Mouse (Mus musculus) skeletal muscle tissue, adult 2 months (tissue): ENCODE data around the gene Rab5c.
A peak's percentile ranks its signal among the peaks of the same experiment; 100 is the strongest.

ENCODE experiments used
- DNase-seq: peaks from one replicate; pipeline ENCODE4 v3.0.0-alpha.2; 2012; ENCODE audit warnings: low read depth, low spot score

The Rab5c gene

DNA sequence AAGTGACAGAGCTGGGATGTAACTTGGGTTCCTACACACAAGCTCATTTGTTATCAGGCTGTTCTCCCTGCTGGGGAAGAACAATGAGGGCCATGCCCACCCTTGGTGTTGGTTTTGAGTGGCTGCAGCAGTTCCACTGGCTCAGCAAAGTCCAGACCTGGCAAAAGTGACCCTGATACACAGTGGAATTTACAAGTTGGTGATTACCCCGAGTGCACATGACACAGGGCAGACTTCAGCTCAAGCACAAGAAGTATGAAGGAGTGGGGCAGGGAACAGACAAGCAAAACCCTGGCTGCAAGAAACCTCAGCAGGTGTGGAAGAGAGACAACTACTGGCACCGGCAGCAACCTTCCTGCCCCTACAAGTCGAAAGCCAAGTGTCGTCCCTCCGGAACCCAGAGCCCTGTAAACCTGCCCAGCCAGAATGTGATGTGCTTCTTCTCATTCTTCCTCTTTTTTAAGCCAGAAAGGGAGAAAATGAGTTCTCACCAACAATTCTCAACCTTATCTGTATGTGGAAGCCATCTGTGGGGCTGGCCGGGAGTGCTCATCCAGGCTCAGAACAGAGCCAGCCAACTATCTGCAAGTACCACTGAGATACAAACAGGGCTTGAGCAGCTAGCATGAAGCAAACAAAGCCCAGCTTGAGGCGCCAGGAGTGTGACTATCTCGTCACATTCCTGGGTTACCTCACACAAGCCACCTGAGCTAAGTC, 16.1 kb downstream of the Rab5c start:
- no peak for DNase-seq

DNA sequence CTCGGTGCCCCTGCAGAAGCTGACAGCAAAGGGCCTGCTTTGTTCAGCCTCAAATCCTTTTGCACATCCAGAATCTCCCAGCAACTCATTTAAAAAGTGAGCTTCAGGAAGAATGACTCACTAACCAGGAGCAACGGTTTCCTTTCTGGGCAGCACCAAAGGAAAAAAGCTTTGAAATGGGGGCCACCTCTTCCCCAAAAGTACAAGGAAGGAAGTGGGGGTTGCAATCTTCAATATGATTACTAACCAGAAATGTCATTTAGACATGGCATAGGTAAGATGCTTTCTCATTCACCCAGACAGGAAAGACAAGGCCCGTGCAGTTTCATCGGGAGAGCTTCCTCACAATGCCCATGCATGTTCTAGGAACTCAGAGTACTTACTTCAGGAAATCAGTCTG, 16.8 kb downstream of the Rab5c start:
- DNase-seq = no peak

- DNase-seq = no peak
Measured at GRCm38 (mm10) chr11:100720345-100720744, 17.7 kb downstream of the Rab5c start.

DNA sequence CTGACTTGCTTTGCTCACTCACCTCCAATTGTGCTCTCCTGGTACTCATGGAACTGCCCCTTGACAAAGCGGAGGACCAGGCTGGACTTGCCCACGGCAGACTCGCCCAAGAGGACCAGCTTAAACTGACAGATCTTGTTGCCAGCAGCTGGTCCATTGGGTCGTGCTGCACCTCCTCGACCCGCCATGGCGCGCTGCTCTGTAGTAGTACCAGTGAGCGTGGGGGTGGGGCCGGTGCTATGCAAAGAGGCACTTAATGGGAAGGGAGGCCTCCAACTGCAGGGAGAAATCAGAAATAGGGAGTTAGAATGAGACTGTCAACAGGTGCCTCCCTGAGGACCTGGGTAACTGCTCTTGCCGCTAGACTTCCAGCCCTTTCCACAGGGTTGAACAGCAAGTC, 18.1 kb downstream of the Rab5c start:
- DNase-seq = no peak

DNA sequence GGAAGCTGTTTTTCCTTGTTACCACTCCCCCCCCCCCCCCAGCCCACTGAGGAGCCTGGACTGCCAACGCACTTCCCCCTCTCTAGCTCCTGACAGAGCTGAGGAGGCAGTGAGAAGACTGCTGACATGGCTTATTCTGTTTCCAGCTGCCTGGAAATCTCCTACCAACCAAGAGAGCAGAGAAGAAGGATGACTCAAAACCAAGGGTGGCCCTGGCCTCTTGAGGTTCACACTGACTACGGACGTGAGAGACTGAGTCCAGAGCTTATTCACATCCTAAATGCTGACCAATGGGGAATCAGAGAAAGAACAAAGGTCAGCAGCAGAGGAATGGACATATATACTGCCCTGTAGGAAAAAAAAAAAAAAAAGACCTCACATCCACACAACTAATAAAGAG, 18.7 kb downstream of the Rab5c start:
- DNase-seq = no peak

DNA sequence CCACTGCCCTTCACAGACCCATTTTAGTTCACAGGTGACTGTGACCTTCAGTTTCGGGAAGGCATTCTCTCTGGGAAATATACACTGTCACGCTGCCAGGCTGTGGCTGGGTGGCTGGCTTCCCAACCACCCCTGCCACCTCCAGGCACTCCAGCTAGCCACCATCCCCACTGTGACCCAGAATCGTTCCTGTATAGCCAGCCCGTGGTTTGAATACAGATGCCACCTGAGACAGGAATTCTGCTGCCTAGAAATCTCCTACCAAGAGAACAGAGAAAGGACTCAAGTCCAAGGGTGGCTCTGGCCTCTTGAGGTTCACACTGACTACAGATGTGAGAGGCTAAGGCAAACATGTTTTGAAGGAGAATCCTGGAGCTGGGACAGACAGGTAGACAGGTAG, 19.1 kb downstream of the Rab5c start:
- no peak for DNase-seq

GRCm38 (mm10) chr11:100718462-100718861, 19.6 kb downstream of the Rab5c start:
- DNase-seq = no peak

- no peak for DNase-seq
Measured at GRCm38 (mm10) chr11:100716649-100717048, 21.4 kb downstream of the Rab5c start.

GRCm38 (mm10) chr11:100714948-100715347, 23.1 kb downstream of the Rab5c start:
- no peak for DNase-seq

- DNase-seq = no peak
Measured at GRCm38 (mm10) chr11:100714534-100714915, 23.5 kb downstream of the Rab5c start.

DNA sequence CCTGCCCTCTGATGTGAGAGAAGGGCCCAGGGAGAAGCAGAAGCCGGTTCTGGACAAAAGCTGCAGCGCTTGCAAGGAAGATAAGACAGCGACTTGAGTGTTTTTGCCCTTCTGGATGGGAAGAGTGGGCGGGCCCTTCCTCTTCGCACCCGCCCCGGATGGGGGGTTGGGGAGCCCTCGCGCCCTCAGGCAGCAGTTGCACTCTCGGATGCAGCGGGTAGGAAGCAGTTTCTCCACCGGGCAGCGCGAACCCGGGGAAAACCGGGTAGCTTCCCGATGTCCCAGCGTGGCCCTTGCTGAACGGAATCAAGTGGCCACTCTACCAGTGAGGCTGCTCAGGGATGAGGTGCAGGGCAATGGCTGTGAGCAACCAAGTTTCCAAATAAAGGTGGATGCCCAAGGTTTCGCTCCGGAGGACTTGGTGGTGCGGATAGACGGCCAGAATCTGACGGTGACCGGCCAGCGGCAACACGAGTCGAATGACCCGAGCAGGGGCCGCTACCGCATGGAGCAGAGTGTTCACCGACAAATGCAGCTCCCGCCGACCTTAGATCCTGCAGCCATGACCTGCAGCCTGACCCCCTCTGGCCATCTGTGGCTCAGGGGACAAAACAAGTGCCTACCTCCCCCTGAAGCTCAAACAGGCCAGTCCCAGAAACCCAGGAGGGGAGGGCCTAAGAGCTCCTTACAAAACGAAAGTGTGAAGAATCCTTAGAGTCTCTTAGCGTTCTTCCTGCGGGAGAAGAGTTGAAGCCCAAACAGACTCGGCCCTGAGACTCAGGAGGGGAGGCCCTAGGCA, 24.1 kb downstream of the Rab5c start, which contains the start of gene Hspb9:
Gene Hspb9, plus strand, starts transcription at position 116 of the 799 bp plus-strand sequence.
- no peak for DNase-seq

DNA sequence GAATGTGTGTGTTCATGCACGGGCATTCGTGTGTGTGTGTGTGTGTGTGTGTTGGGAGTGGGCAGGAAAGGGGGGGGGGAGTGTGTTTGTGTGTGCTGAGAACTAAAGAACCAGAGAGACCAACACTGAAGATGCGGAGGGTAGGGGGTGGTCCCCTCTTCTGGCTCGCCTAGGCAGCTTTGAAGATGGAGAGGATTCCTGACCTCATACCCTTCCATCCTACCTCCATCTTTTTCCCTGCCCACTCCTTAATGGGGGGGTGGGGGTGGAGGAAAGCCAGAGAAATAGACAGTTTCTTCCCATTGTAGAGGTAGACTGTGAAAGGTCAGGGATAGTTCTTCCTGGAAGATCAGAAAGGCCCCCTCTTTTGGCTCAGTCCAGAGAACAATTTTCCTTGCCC, 24.8 kb downstream of the Rab5c start:
- no peak for DNase-seq

- peak; percentile 71 for DNase-seq
Measured at GRCm38 (mm10) chr11:100711783-100712615, 26.0 kb downstream of the Rab5c start, which contains the start of gene Kat2a. Gene Kat2a (minus strand): TSS chr11:100712465.

GRCm38 (mm10) chr11:100710977-100711376, 27.0 kb downstream of the Rab5c start:
- DNase-seq = no peak

DNA sequence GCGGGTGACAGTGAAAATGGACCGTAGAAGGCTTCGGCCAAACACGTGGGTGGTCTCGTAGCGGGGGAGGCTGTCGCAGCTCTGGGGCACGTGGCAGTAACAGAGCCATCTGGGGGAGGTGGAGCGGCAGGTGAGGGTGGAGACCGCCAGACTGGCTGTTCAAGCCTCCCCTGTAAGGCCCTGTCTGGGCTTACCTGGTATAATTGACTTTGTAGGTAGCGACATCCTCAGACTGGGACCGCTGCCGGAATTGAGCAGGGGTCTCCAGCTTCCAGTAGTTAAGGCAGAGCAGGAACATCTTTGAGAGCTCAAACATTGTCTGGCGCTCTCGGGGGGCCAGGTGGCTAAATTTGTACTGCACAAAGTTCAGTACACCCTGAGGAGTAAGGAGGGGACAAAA, 27.5 kb downstream of the Rab5c start:
- DNase-seq = no peak

DNA sequence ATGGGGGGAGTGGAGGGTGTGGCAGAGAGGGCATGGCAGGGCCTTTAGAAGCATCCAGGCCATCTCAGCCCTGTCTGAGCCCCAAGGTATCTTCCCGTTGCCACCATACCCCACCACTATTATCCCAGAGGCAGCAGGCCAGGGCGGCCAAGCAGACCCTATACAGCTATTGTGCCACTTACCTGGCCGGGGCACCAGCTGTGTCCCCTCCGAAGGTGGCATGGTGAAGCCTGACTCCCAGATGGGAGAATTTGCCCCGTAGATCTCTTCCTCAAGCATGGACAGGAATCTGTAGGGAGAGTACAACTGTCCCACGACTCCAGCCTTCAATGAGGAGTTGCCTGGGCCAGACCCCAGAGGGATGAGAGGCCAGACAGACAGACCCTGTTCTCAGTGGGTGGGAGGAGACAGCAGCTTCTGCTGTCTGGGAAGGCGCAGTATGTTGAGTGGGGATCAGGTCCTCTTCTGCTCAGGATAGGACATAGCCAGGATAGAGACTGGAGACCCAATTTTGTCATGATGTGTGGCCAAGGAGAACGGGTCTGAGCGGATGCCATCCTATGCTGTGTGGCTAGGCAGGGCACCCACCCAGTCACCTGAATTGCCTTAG, 28.7 kb downstream of the Rab5c start:
- no peak for DNase-seq

- DNase-seq = no peak
Measured at GRCm38 (mm10) chr11:100705095-100705747, 32.8 kb downstream of the Rab5c start.

- peak; percentile 86 for DNase-seq
Measured at GRCm38 (mm10) chr11:100703851-100704531, 34.0 kb downstream of the Rab5c start, which contains the start of gene Dhx58. Gene Dhx58 (minus strand): TSS chr11:100704271.

GRCm38 (mm10) chr11:100703366-100703765, 34.6 kb downstream of the Rab5c start:
- no peak for DNase-seq

DNA sequence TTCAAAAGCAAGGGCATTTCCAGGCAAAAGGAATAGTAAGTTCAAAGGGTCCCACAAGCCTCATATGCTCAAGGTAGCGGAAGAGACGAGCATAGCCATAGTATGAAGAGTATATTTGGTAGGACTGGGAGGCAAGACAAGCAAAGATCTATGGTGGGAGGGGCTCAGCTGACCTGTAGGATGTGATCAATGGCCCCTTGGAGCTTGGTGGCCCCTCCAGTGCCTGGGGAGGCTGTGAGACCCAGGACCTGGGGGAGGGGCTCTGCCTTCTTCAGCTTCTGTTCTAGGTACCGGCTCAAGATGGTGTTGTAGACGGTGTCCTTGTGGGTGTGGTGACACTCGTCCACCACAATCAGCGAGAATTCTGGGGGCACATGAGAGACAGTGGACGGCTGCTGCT, 35.1 kb downstream of the Rab5c start:
- no peak for DNase-seq
